Mouse (Mus musculus) liver, postnatal 0 days (tissue): ENCODE data around the gene 4930404H24Rik. TPM values are rescaled to one million over a fixed set of nuclear protein-coding genes. Genes with fewer than 3 reads are reported as not detected.

Experiments
- ATAC-seq: fragments of 200-750 bp; cut with Nextera tagmentation; 2 replicates; pipeline ENCODE4 v1.8.0; 2017; ENCODE audit warnings: mild to moderate bottlenecking, moderate library complexity
- DNase-seq: peaks from one replicate; pipeline ENCODE4 v3.0.0-alpha.2; 2016
- H3K27ac ChIP-seq: fragments of 300-500 bp; sonication (generic); 2 replicates; pipeline ENCODE4 v1.5.1; 2014; ENCODE audit warnings: antibody characterized with exemption, moderate library complexity, mild to moderate bottlenecking, low read depth
- H3K27me3 ChIP-seq: fragments of 300-500 bp; sonication (generic); 2 replicates; pipeline ENCODE4 v1.6.1; 2014; ENCODE audit warnings: low read length, control low read depth, mixed read lengths; ENCODE audit not compliant: insufficient read depth
- H3K36me3 ChIP-seq: fragments of 300-500 bp; sonication (generic); replicated peaks from 2 replicates; pipeline ENCODE4 v1.6.1; 2014; ENCODE audit warnings: mild to moderate bottlenecking, control low read depth, low read length, moderate library complexity, mixed read lengths; ENCODE audit not compliant: insufficient read depth
- H3K4me1 ChIP-seq: fragments of 300-500 bp; sonication (generic); 2 replicates; pipeline ENCODE4 v1.6.1; 2014; ENCODE audit warnings: antibody characterized with exemption, mild to moderate bottlenecking, control low read depth; ENCODE audit not compliant: insufficient read depth
- H3K4me2 ChIP-seq: fragments of 300-500 bp; sonication (generic); 2 replicates; pipeline ENCODE4 v1.6.1; 2014; ENCODE audit warnings: low read depth, mild to moderate bottlenecking, low read length, moderate library complexity, mixed read lengths
- H3K4me3 ChIP-seq: fragments of 300-500 bp; sonication (generic); 2 replicates; pipeline ENCODE4 v1.5.1; 2014; ENCODE audit warnings: low read depth, low read length
- H3K9ac ChIP-seq: fragments of 300-500 bp; sonication (generic); replicated peaks from 2 replicates; pipeline ENCODE4 v1.6.1; 2014; ENCODE audit warnings: mild to moderate bottlenecking, moderate library complexity
- H3K9me3 ChIP-seq: fragments of 300-500 bp; sonication (generic); 2 replicates; pipeline ENCODE4 v1.6.1; 2016; ENCODE audit warnings: mild to moderate bottlenecking, control low read depth, low read length, mixed read lengths
- CTCF ChIP-seq: sonication (generic); IDR thresholded peaks from 2 replicates; pipeline ENCODE4 v1.5.1; 2016; ENCODE audit warnings: antibody characterized with exemption, low read depth
- EP300 ChIP-seq: IDR thresholded peaks from 2 replicates; pipeline ENCODE4 v1.6.1; 2016; ENCODE audit warnings: antibody characterized with exemption, low read depth, mild to moderate bottlenecking
- WGBS: fragments of 180-500 bp; shearing (Covaris S2); extraction: QIAGEN DNeasy Blood & Tissue Kit; methylation state at CpG from one replicate; pipeline ENCODE4 v1.1.7; 2014; ENCODE audit not compliant: insufficient replicate concordance; 5-methylcytosine and 5-hydroxymethylcytosine counted together
- polyA plus RNA-seq: library from polyadenylated mRNA; unstranded; fragments of >200 nt; fragmentation: Nextera tagmentation; extraction: Ambion mirVana; gene quantifications from 2 replicates; pipeline ENCODE4 v1.2.1, GENCODE M21; 2015

Gene 4930404H24Rik
- not detected in 2 replicates for polyA plus RNA-seq

GRCm38 (mm10) chr2:153492573-153493392 lies at the start of gene 4930404H24Rik:
TSS of gene 4930404H24Rik (plus strand) at chr2:153492790.
- H3K4me1 ChIP-seq = peaks cover 71% of the 10 kb centered on the region
- H3K4me2 ChIP-seq = peak within 1 kb of the TSS; percentile 94
- H3K9ac ChIP-seq = peak within 1 kb of the TSS; percentile 72
- H3K27ac ChIP-seq = peak within 1 kb of the TSS; percentile 91
- peak; percentile 60 for ATAC-seq
- H3K27me3 ChIP-seq = no peaks in the 10 kb centered on the region
- WGBS = 7% methylated on average over 32 of the region's 83 CpGs
- no peaks in the 10 kb centered on the region for H3K36me3 ChIP-seq
- H3K4me3 ChIP-seq = peak within 1 kb of the TSS; percentile 75
- TF ChIP-seq CTCF = no peak
- no peak for TF ChIP-seq EP300
- DNase-seq = peak; percentile 86
- H3K9me3 ChIP-seq = no peaks in the 10 kb centered on the region

GRCm38 (mm10) chr2:153443434-153444240 lies 49.0 kb upstream of the 4930404H24Rik start:
- Histone ChIP-seq H3K27ac (peak overlapping the region; percentile 59), H3K9me3 (no peaks in the 10 kb centered on the region), H3K9ac (peak overlapping the region; percentile 61), H3K4me1 (peaks cover 34% of the 10 kb centered on the region), H3K36me3 (no peaks in the 10 kb centered on the region), H3K27me3 (peaks cover 14% of the 10 kb centered on the region), H3K4me2 (peak overlapping the region; percentile 99), H3K4me3 (peak overlapping the region; percentile 63)
- ATAC-seq (peak; percentile 42), DNase-seq (peak; percentile 49)
- under 1% methylated on average over 55 of the region's 59 CpGs for WGBS
- TF ChIP-seq CTCF (no peak), EP300 (no peak)

GRCm38 (mm10) chr2:153444254-153445136 lies 48.1 kb upstream of the 4930404H24Rik start:
- Histone ChIP-seq H3K4me2 (peak overlapping the region; percentile 99), H3K9me3 (no peaks in the 10 kb centered on the region), H3K27me3 (peaks cover 14% of the 10 kb centered on the region), H3K9ac (peak overlapping the region; percentile 61), H3K4me1 (peaks cover 34% of the 10 kb centered on the region), H3K4me3 (peak overlapping the region; percentile 63), H3K36me3 (no peaks in the 10 kb centered on the region), H3K27ac (peak overlapping the region; percentile 59)
- TF ChIP-seq CTCF = no peak
- no peak for TF ChIP-seq EP300
- WGBS = 0% methylated on average over 28 of the region's 64 CpGs
- DNase-seq (peak; percentile 74), ATAC-seq (peak; percentile 75)

- Histone ChIP-seq H3K27ac (peak overlapping the region; percentile 51), H3K4me1 (peaks cover 34% of the 10 kb centered on the region)
These were observed 47.2 kb upstream of the 4930404H24Rik start for GRCm38 (mm10) chr2:153445137-153446016.

GRCm38 (mm10) chr2:153446017-153446408 lies 46.6 kb upstream of the 4930404H24Rik start:
- no peak for ATAC-seq

More at GRCm38 (mm10) chr2:153445137-153446016, 47.2 kb upstream of the 4930404H24Rik start:
- WGBS = under 1% methylated on average over 54 of the region's 59 CpGs
- H3K27me3 ChIP-seq = peaks cover 14% of the 10 kb centered on the region
- H3K4me3 ChIP-seq = peak overlapping the region; percentile 63
- H3K36me3 ChIP-seq = no peaks in the 10 kb centered on the region
- TF ChIP-seq EP300 (no peak), CTCF (no peak)
- DNase-seq (peak; percentile 26), ATAC-seq (peak; percentile 9)
- no peaks in the 10 kb centered on the region for H3K9me3 ChIP-seq
- H3K4me2 ChIP-seq = peak overlapping the region; percentile 99
- H3K9ac ChIP-seq = peak overlapping the region; percentile 44

More at GRCm38 (mm10) chr2:153446017-153446408, 46.6 kb upstream of the 4930404H24Rik start:
- H3K27ac ChIP-seq = no peak overlapping the region
- no peaks in the 10 kb centered on the region for H3K9me3 ChIP-seq
- TF ChIP-seq EP300 (no peak), CTCF (peak; percentile 82)
- no peak for DNase-seq
- peaks cover 14% of the 10 kb centered on the region for H3K27me3 ChIP-seq
- H3K9ac ChIP-seq = no peak overlapping the region; the same call in 1 of the 2 replicates
- no peaks in the 10 kb centered on the region for H3K36me3 ChIP-seq
- peaks cover 31% of the 10 kb centered on the region for H3K4me1 ChIP-seq
- H3K4me3 ChIP-seq = peak overlapping the region; percentile 63
- H3K4me2 ChIP-seq = peak overlapping the region; percentile 99
- under 1% methylated on average over 8 of the region's 8 CpGs for WGBS
